Mouse (Mus musculus) heart, postnatal 25 days (tissue): Measurements from ENCODE around the gene Ppil6. TPM values are rescaled to one million over a fixed set of nuclear protein-coding genes. Genes with fewer than 3 reads are reported as not detected.
A peak's percentile ranks its signal among the peaks of the same experiment; 100 is the strongest.

ENCODE experiments used
- DNase-seq: peaks from one replicate; pipeline ENCODE4 v3.0.0; 2022; ENCODE audit warnings: low spot score
- intact Hi-C: fragments of 180-260 bp; cut with DNase I; formaldehyde crosslinking; loops from one replicate; pipeline ENCODE4 v1.15.1; 2025
- total RNA-seq, 2 experiments: library from RNA; stranded (reverse); gene quantifications; 2 replicates each; pipeline ENCODE4 v1.2.3; 2021

The Ppil6 gene
- total RNA-seq, 2 experiments from 2014 or later = 1.4 to 1.5 TPM

- no peak for DNase-seq
- intact Hi-C loops = loop anchor here (2.0 to 10.0 kb wide), 3 partner anchors 82 to 285 kb away; partner anchors contain the start of genes Cep57l1 and Sesn1
These were observed 29.6 kb downstream of the Ppil6 start for GRCm38 (mm10) chr10:41519640-41520409.

GRCm38 (mm10) chr10:41520410-41520673 lies 30.1 kb downstream of the Ppil6 start:
- intact Hi-C loops = loop anchor here (5.0 kb wide), 1 partner anchor 82 kb away; no protein-coding TSS in a partner anchor
- DNase-seq = no peak

GRCm38 (mm10) chr10:41523386-41523785 lies 33.1 kb downstream of the Ppil6 start:
- intact Hi-C loops = loop anchor here (5.0 kb wide), 1 partner anchor 79 kb away; no protein-coding TSS in a partner anchor
- DNase-seq = no peak

- DNase-seq = no peak
- intact Hi-C loops = no loop called here
These were observed 35.5 kb downstream of the Ppil6 start for GRCm38 (mm10) chr10:41525696-41526095.

GRCm38 (mm10) chr10:41529972-41530371 lies 39.7 kb downstream of the Ppil6 start:
- intact Hi-C loops = no loop called here
- no peak for DNase-seq

- intact Hi-C loops = no loop called here
These were observed 45.8 kb downstream of the Ppil6 start for GRCm38 (mm10) chr10:41535991-41536390.

GRCm38 (mm10) chr10:41536714-41537113 lies 46.5 kb downstream of the Ppil6 start:
- intact Hi-C loops = no loop called here
- DNase-seq = no peak

More at GRCm38 (mm10) chr10:41535991-41536390, 45.8 kb downstream of the Ppil6 start:
- no peak for DNase-seq

- no peak for DNase-seq
- intact Hi-C loops = no loop called here
These were observed 47.2 kb downstream of the Ppil6 start for GRCm38 (mm10) chr10:41537226-41537982.

- DNase-seq = no peak
- intact Hi-C loops = no loop called here
These were observed 47.7 kb downstream of the Ppil6 start for GRCm38 (mm10) chr10:41537983-41538330.

- no peak for DNase-seq
- intact Hi-C loops = no loop called here
These were observed 48.7 kb downstream of the Ppil6 start for GRCm38 (mm10) chr10:41538986-41539385.

GRCm38 (mm10) chr10:41542057-41542456 lies 51.8 kb downstream of the Ppil6 start:
- intact Hi-C loops = no loop called here
- no peak for DNase-seq

- intact Hi-C loops = no loop called here
- DNase-seq = no peak
These were observed 53.2 kb downstream of the Ppil6 start for GRCm38 (mm10) chr10:41543439-41543838.

- intact Hi-C loops = no loop called here
- no peak for DNase-seq
These were observed 53.6 kb downstream of the Ppil6 start for GRCm38 (mm10) chr10:41543844-41544243.

- DNase-seq = no peak
- intact Hi-C loops = no loop called here
These were observed 54.4 kb downstream of the Ppil6 start for GRCm38 (mm10) chr10:41544481-41545190.

- no peak for DNase-seq
- intact Hi-C loops = no loop called here
These were observed 55.1 kb downstream of the Ppil6 start for GRCm38 (mm10) chr10:41545224-41545755.

GRCm38 (mm10) chr10:41546396-41547165 lies 56.3 kb downstream of the Ppil6 start:
- no peak for DNase-seq
- intact Hi-C loops = no loop called here

- DNase-seq = no peak
- intact Hi-C loops = no loop called here
These were observed 60.5 kb downstream of the Ppil6 start for GRCm38 (mm10) chr10:41550711-41551110.

- intact Hi-C loops = no loop called here
- no peak for DNase-seq
These were observed 62.1 kb downstream of the Ppil6 start for GRCm38 (mm10) chr10:41552319-41552718.

- intact Hi-C loops = no loop called here
- DNase-seq = peak; percentile 45
These were observed 62.8 kb downstream of the Ppil6 start for GRCm38 (mm10) chr10:41552847-41553589.
